Comparison of ENCODE assay signal across 8 mouse cellular contexts in the genomic region with DNA sequence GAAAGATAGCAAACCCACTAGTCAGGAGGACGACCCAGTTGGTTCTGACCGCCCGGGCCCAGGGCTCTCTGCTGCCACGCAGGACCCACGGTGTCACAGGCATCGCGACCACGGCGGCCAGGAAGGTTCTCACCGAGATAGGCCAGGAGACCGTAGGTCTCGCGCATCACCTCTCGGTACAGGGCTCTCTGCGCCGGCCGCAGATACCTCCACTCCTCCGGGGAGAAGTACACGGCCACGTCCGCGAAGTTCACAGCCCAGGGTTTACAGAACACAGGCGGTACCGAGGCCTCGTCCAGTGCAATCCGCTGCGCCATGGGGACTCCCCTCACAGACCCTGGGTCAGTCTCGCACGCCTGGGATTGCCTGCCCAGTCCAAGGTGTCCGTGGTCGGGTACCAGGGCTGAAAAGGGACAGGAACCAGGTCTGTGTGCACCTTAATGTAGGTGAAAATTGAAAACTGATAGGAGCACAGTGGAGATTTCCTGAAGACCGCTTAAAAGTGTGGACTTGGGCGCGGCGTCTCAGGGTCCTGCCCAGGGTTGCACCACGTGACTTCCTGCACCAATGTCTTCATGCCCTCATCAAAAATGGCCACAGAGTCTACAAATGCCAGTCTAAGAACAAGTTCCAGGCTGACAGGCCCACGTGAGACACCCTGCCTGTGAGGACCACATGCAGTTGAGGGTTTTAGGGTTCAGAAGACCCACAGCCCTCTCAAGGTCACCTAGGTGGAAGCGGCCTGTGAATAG. TPM values are rescaled to one million over a fixed set of nuclear protein-coding genes. Genes with fewer than 3 reads are reported as not detected.
DNase-seq lines count a peak whose midpoint lies in the region; ATAC-seq and TF ChIP-seq lines count a peak whose summit lies in the region.

A gene (minus strand): TSS at position 526 of the 752 bp plus-strand sequence.

- 3% methylated on average over 38 of the region's 38 CpGs for WGBS in cerebellum, adult 2 months
- 12% methylated on average over 37 of the region's 38 CpGs for WGBS in forebrain, embryonic 16.5 days
- 9% methylated on average over 38 of the region's 38 CpGs for WGBS in lung, adult 2 months
- 12% methylated on average over 38 of the region's 38 CpGs for WGBS in neural tube, embryonic 15.5 days

- no peaks in the 10 kb centered on the region for H3K36me3 ChIP-seq in MEL (ENCODE audit: control insufficient read depth in 1 of 2, insufficient read depth in 2 of 2, low read length in 2 of 2)
- no peaks in the 10 kb centered on the region for H3K36me3 ChIP-seq in forebrain, embryonic 16.5 days (ENCODE audit: control insufficient read depth, insufficient read depth)
- peaks cover 9% of the 10 kb centered on the region for H3K36me3 ChIP-seq in neural tube, embryonic 15.5 days

- DNase-seq in MEL (ENCODE audit: low read depth, low spot score), result peak; percentile 91
- DNase-seq in cerebellum, adult 2 months, result peak; percentile 90 to 93
- peak; percentile 91 to 93 for DNase-seq in heart, postnatal 36 days
- peak; percentile 88 to 90 for DNase-seq in layer of hippocampus, adult 2 months (ENCODE audit: low spot score in 2 of 2)
- peak; percentile 86 for DNase-seq in lung, adult 2 months
- peak; percentile 93 for DNase-seq in testis, postnatal 10 days (ENCODE audit: low spot score)

- intact Hi-C loops in heart, postnatal 36 days (cut with DNase I), result loop anchor here (1.0 kb wide), 1 partner anchor 12 kb away; no protein-coding TSS in a partner anchor

- TF ChIP-seq EP300 in MEL (IDR thresholded peaks at IDR 0.05; ENCODE audit: low read depth in 1 of 2, low read length in 2 of 2), result no peak

- peak within 1 kb of the TSS; percentile 70 for H3K4me2 ChIP-seq in forebrain, embryonic 16.5 days (ENCODE audit: low read length)
- H3K4me2 ChIP-seq in neural tube, embryonic 15.5 days, result peak within 1 kb of the TSS; percentile 72

- no peaks in the 10 kb centered on the region for H3K4me1 ChIP-seq in MEL (ENCODE audit: control insufficient read depth in 1 of 2, insufficient read depth in 2 of 2, low read length in 2 of 2)
- H3K4me1 ChIP-seq in cerebellum, adult 2 months (ENCODE audit: control insufficient read depth, insufficient read depth, low read length), result peaks cover 2% of the 10 kb centered on the region; the same call in 1 of the 2 replicates
- peaks cover 5% of the 10 kb centered on the region; the same call in 1 of the 2 replicates for H3K4me1 ChIP-seq in forebrain, embryonic 16.5 days (replicated peaks; ENCODE audit: control insufficient read depth, insufficient read depth, low read length)
- no peaks in the 10 kb centered on the region for H3K4me1 ChIP-seq in lung, adult 2 months (ENCODE audit: control insufficient read depth, insufficient read depth, low read length)
- peaks cover 8% of the 10 kb centered on the region for H3K4me1 ChIP-seq in neural tube, embryonic 15.5 days

- H3K9ac ChIP-seq in MEL (ENCODE audit: control insufficient read depth, low read depth, low read length, poor library complexity, severe bottlenecking), result peak within 1 kb of the TSS; percentile 71
- H3K9ac ChIP-seq in forebrain, embryonic 16.5 days (replicated peaks; ENCODE audit: low read depth, low read length), result peak within 1 kb of the TSS; percentile 66
- peak within 1 kb of the TSS; percentile 60 for H3K9ac ChIP-seq in neural tube, embryonic 15.5 days (replicated peaks)

- peak; percentile 90 for ATAC-seq in forebrain, embryonic 16.5 days
- ATAC-seq in neural tube, embryonic 15.5 days (ENCODE audit: low FRiP score), result peak; percentile 89

- H3K4me3 ChIP-seq in MEL (ENCODE audit: control insufficient read depth in 1 of 2, insufficient read depth in 1 of 2, low read depth in 2 of 2, low read length in 2 of 2), result peak within 1 kb of the TSS; percentile 62 to 73
- H3K4me3 ChIP-seq in cerebellum, adult 2 months (replicated peaks; ENCODE audit: insufficient read depth, low read depth, low read length), result peak within 1 kb of the TSS; percentile 74
- peak within 1 kb of the TSS; percentile 67 for H3K4me3 ChIP-seq in forebrain, embryonic 16.5 days (replicated peaks; ENCODE audit: low read length)
- H3K4me3 ChIP-seq in layer of hippocampus, adult 2 months, result peak within 1 kb of the TSS; percentile 73
- H3K4me3 ChIP-seq in lung, adult 2 months (replicated peaks; ENCODE audit: extremely low read depth, low read depth, low read length), result peak within 1 kb of the TSS; percentile 83
- peak within 1 kb of the TSS; percentile 60 for H3K4me3 ChIP-seq in neural tube, embryonic 15.5 days (replicated peaks)

- 0 out of 2 replicates have a peak, but pooled peaks cover 3% of the 10 kb centered on the region for H3K79me2 ChIP-seq in MEL (ENCODE audit: control insufficient read depth, insufficient read depth, low read length, poor library complexity)

- no peaks in the 10 kb centered on the region for H3K27me3 ChIP-seq in MEL (ENCODE audit: control insufficient read depth in 1 of 2, insufficient read depth in 2 of 2, low read length in 2 of 2)
- H3K27me3 ChIP-seq in cerebellum, adult 2 months (ENCODE audit: control insufficient read depth, insufficient read depth, low read length), result no peaks in the 10 kb centered on the region
- no peaks in the 10 kb centered on the region for H3K27me3 ChIP-seq in forebrain, embryonic 16.5 days (replicated peaks; ENCODE audit: control insufficient read depth, insufficient read depth, low read length)
- no peaks in the 10 kb centered on the region for H3K27me3 ChIP-seq in neural tube, embryonic 15.5 days (replicated peaks)

- H3K9me3 ChIP-seq in MEL (replicated peaks; ENCODE audit: insufficient read depth, low read length), result no peaks in the 10 kb centered on the region
- H3K9me3 ChIP-seq in forebrain, embryonic 16.5 days (ENCODE audit: control insufficient read depth, low read length), result 0 out of 2 replicates have a peak, but pooled peaks cover 2% of the 10 kb centered on the region
- H3K9me3 ChIP-seq in neural tube, embryonic 15.5 days (replicated peaks), result no peaks in the 10 kb centered on the region

- H3K27ac ChIP-seq in MEL (ENCODE audit: control insufficient read depth, low read depth, low read length), result peak within 1 kb of the TSS; percentile 22; the same call in 1 of the 2 replicates
- no peak within 1 kb of the TSS for H3K27ac ChIP-seq in cerebellum, adult 2 months (ENCODE audit: insufficient read depth, low read length)
- no peak within 1 kb of the TSS for H3K27ac ChIP-seq in forebrain, embryonic 16.5 days (ENCODE audit: low read length)
- peak within 1 kb of the TSS; percentile 64 for H3K27ac ChIP-seq in layer of hippocampus, adult 2 months
- H3K27ac ChIP-seq in neural tube, embryonic 15.5 days (replicated peaks), result peak within 1 kb of the TSS; percentile 58; the same call in 1 of the 2 replicates

- peak in 1 of 2 experiments; percentile 69; a peak in 2 of 4 replicates for TF ChIP-seq POLR2A in MEL (IDR thresholded peaks at IDR 0.05; ENCODE audit: control insufficient read depth in 1 of 2, insufficient read depth in 1 of 2, low read depth in 1 of 2, low read length in 2 of 2, poor library complexity in 1 of 2)
- peak; percentile 75; the same call in 1 of the 2 replicates for TF ChIP-seq POLR2A in cerebellum, adult 2 months (IDR thresholded peaks at IDR 0.05; ENCODE audit: borderline replicate concordance, insufficient read depth, low read length)
- peak; percentile 72; the same call in 1 of the 2 replicates for TF ChIP-seq POLR2A in lung, adult 2 months (IDR thresholded peaks at IDR 0.05; ENCODE audit: borderline replicate concordance, extremely low read depth, low read depth, low read length)

- no peak for TF ChIP-seq RAD21 in MEL (IDR thresholded peaks at IDR 0.05; ENCODE audit: low read depth, low read length)

- TF ChIP-seq CTCF in MEL (IDR thresholded peaks at IDR 0.05 in 2 of 3, conservative IDR thresholded peaks at IDR 0.05 in 1 of 3; ENCODE audit: control insufficient read depth in 1 of 3, insufficient read depth in 1 of 3, low read depth in 2 of 3, low read length in 3 of 3, poor library complexity in 1 of 3, severe bottlenecking in 1 of 3), result no peak
- TF ChIP-seq CTCF in cerebellum, adult 2 months (IDR thresholded peaks at IDR 0.05; ENCODE audit: borderline replicate concordance, insufficient read depth, low read depth, low read length), result no peak
- no peak for TF ChIP-seq CTCF in layer of hippocampus, adult 2 months (conservative IDR thresholded peaks at IDR 0.05)
- TF ChIP-seq CTCF in lung, adult 2 months (IDR thresholded peaks at IDR 0.05; ENCODE audit: insufficient read depth, low read length), result no peak

TF ChIP-seq in MEL, 35 proteins besides CTCF, POLR2A, EP300 and RAD21 (continues in another document):
- TF ChIP-seq HCFC1 (IDR thresholded peaks at IDR 0.05; ENCODE audit: low read depth, low read length), result peak; percentile 87
- peak; percentile 32; the same call in 1 of the 2 replicates for TF ChIP-seq POLR2AphosphoS2 (IDR thresholded peaks at IDR 0.05; ENCODE audit: low read length)
- no peak for TF ChIP-seq TCF12 (IDR thresholded peaks at IDR 0.05; ENCODE audit: low read depth, low read length)
- TF ChIP-seq CHD2 (IDR thresholded peaks at IDR 0.05; ENCODE audit: low read length), result no peak
- TF ChIP-seq MAX (IDR thresholded peaks at IDR 0.05; ENCODE audit: low read length), result peak; percentile 95
- TF ChIP-seq JUND (IDR thresholded peaks at IDR 0.05; ENCODE audit: low read depth, low read length), result no peak
- TF ChIP-seq ZKSCAN1 (IDR thresholded peaks at IDR 0.05; ENCODE audit: low read depth, low read length), result no peak
- TF ChIP-seq USF1 (IDR thresholded peaks at IDR 0.05; ENCODE audit: low read depth, low read length), result peak; percentile 97
- peak; percentile 61; the same call in 1 of the 2 replicates for TF ChIP-seq TBP (IDR thresholded peaks at IDR 0.05; ENCODE audit: low read depth, low read length)
- peak; percentile 36; the same call in 1 of the 2 replicates for TF ChIP-seq SIN3A (IDR thresholded peaks at IDR 0.05; ENCODE audit: low read length)
- no peak for TF ChIP-seq ETS1 (IDR thresholded peaks at IDR 0.05; ENCODE audit: low read depth, low read length)
- peak; percentile 62 for TF ChIP-seq MXI1 (IDR thresholded peaks at IDR 0.05; ENCODE audit: low read depth, low read length)
- peak; percentile 69 for TF ChIP-seq MYC (IDR thresholded peaks at IDR 0.05; ENCODE audit: low read depth, low read length)
- TF ChIP-seq USF2 (IDR thresholded peaks at IDR 0.05; ENCODE audit: borderline replicate concordance in 1 of 2, insufficient read depth in 1 of 2, low read depth in 1 of 2, low read length in 2 of 2), result peak; percentile 73 to 88

RNA-seq across cellular contexts. Expression of the gene that starts here (rescaled TPM):
- total RNA-seq in MEL (2012; rRNA removed), result 1.4 and 2.1 TPM in 2 replicates
- 1 to 10 TPM in 1 of 2 experiments, not detected in 1; 1.5 TPM for polyA plus RNA-seq in MEL (2012; ENCODE audit: insufficient read depth in 1 of 2, insufficient read length in 2 of 2, low read depth in 1 of 2, low replicate concordance in 2 of 2, missing spikeins in 1 of 2)
- 3.9 and 4.4 TPM in 2 replicates for polyA plus RNA-seq in cerebellum, adult 2 months (2012; rRNA removed)
- 4.2 and 5.1 TPM in 2 replicates for polyA plus RNA-seq in forebrain, embryonic 16.5 days (2015; fragmentation: Nextera tagmentation; extraction: Ambion mirVana)
- 1 to 10 TPM; 2.2 to 3.2 TPM for total RNA-seq in heart, postnatal 36 days (2021)
- total RNA-seq in layer of hippocampus, adult 2 months (2021), result 1 to 10 TPM; 3.1 to 4.2 TPM
- 4.1 and 5.1 TPM in 2 replicates for polyA plus RNA-seq in lung, adult 2 months (2012; rRNA removed)
- polyA plus RNA-seq in neural tube, embryonic 15.5 days (2015; fragmentation: Nextera tagmentation; extraction: Ambion mirVana), result 4.4 and 4.8 TPM in 2 replicates

Comparison
In these comparisons a context has a peak if more than half of its experiments do, and no peak if none do; other contexts are left out.
1. H3K27ac ChIP-seq: peak in MEL (single experiment), layer of hippocampus, adult 2 months (single experiment) and neural tube, embryonic 15.5 days (single experiment); none in cerebellum, adult 2 months (single experiment) and forebrain, embryonic 16.5 days (single experiment).
2. Peak in every context shown above with its lines, with median percentiles within 50 percentile points of each other: DNase-seq, H3K4me3 ChIP-seq and H3K9ac ChIP-seq.